Mouse (Mus musculus): ENCODE measurements at regions not wholly inside any gene's neighbourhood (a gene's known extent, or its start where the extent isn't known, plus 50 kb on each side); places are given as distances from the start of the nearest gene placed in this dataset.

- no peak for TF ChIP-seq CTCF (conservative IDR thresholded peaks at IDR 0.05; ENCODE audit: low read length)
- no peak for TF ChIP-seq NANOG (IDR thresholded peaks at IDR 0.05; ENCODE audit: borderline replicate concordance, low read length)
- no peak for TF ChIP-seq POU5F1 (IDR thresholded peaks at IDR 0.05; ENCODE audit: borderline replicate concordance, low read length)
Observed at GRCm38 (mm10) chr16:86516144-86516543, 614.5 kb upstream of the Adamts5 start.

Data from E14TG2a.4 (cell line).